Mouse (Mus musculus): ENCODE measurements around the gene Snx25. TPM values are rescaled to one million over a fixed set of nuclear protein-coding genes. Genes with fewer than 3 reads are reported as not detected.
A peak's percentile ranks its signal among the peaks of the same experiment; 100 is the strongest.

The Snx25 gene
- total RNA-seq (2015) (11.7 and 11.9 TPM in 2 replicates), total RNA-seq (2017) (8.9 and 9.7 TPM in 2 replicates)

GRCm38 (mm10) chr8:46152064-46153031, at the start of gene Snx25:
TSS of gene Snx25 (minus strand) at chr8:46152159.
- ATAC-seq (replicated peaks; ENCODE audit: poor library complexity) = peak; percentile 86

GRCm38 (mm10) chr8:46197673-46198072, 45.7 kb upstream of the Snx25 start:
- ATAC-seq (replicated peaks; ENCODE audit: poor library complexity) = no peak

GRCm38 (mm10) chr8:46196877-46197276, 44.9 kb upstream of the Snx25 start:
- ATAC-seq (replicated peaks; ENCODE audit: poor library complexity) = no peak

GRCm38 (mm10) chr8:46193100-46193499, 41.1 kb upstream of the Snx25 start:
- ATAC-seq (replicated peaks; ENCODE audit: poor library complexity) = no peak

GRCm38 (mm10) chr8:46185361-46185760, 33.4 kb upstream of the Snx25 start:
- ATAC-seq (replicated peaks; ENCODE audit: poor library complexity) = peak; percentile 88

- ATAC-seq (replicated peaks; ENCODE audit: poor library complexity) = no peak
These were observed 28.2 kb upstream of the Snx25 start for GRCm38 (mm10) chr8:46180136-46180535.

- 0 out of 2 replicates have a peak, but pooled peaks have one; percentile 34 for ATAC-seq (replicated peaks; ENCODE audit: poor library complexity)
These were observed 21.7 kb upstream of the Snx25 start for GRCm38 (mm10) chr8:46173651-46174050.

GRCm38 (mm10) chr8:46163870-46164190, 11.9 kb upstream of the Snx25 start:
- ATAC-seq (replicated peaks; ENCODE audit: poor library complexity) = no peak

GRCm38 (mm10) chr8:46162953-46163869, 11.3 kb upstream of the Snx25 start:
- peak; percentile 98 for ATAC-seq (replicated peaks; ENCODE audit: poor library complexity)

GRCm38 (mm10) chr8:46153042-46153441, 1.1 kb upstream of the Snx25 start:
- ATAC-seq (replicated peaks; ENCODE audit: poor library complexity) = no peak

GRCm38 (mm10) chr8:46151202-46152062, 527 bp downstream of the Snx25 start, which contains the start of gene Cfap97:
TSS of gene Cfap97 (plus strand) at chr8:46151771.
- peak; percentile 12 for ATAC-seq (replicated peaks; ENCODE audit: poor library complexity)

- no peak for ATAC-seq (replicated peaks; ENCODE audit: poor library complexity)
These were observed 2.2 kb downstream of the Snx25 start for GRCm38 (mm10) chr8:46149782-46150181.

GRCm38 (mm10) chr8:46149306-46149705, 2.7 kb downstream of the Snx25 start:
- ATAC-seq (replicated peaks; ENCODE audit: poor library complexity) = no peak

GRCm38 (mm10) chr8:46146173-46146572, 5.8 kb downstream of the Snx25 start:
- ATAC-seq (replicated peaks; ENCODE audit: poor library complexity) = no peak

GRCm38 (mm10) chr8:46143924-46144323, 8.0 kb downstream of the Snx25 start:
- 0 out of 2 replicates have a peak, but pooled peaks have one; percentile 45 for ATAC-seq (replicated peaks; ENCODE audit: poor library complexity)

GRCm38 (mm10) chr8:46143470-46143869, 8.5 kb downstream of the Snx25 start:
- peak; percentile 30; the same call in 1 of the 2 replicates for ATAC-seq (replicated peaks; ENCODE audit: poor library complexity)

- no peak for ATAC-seq (replicated peaks; ENCODE audit: poor library complexity)
These were observed 9.4 kb downstream of the Snx25 start for GRCm38 (mm10) chr8:46142498-46143081.

GRCm38 (mm10) chr8:46141688-46142087, 10.3 kb downstream of the Snx25 start:
- no peak for ATAC-seq (replicated peaks; ENCODE audit: poor library complexity)

- no peak for ATAC-seq (replicated peaks; ENCODE audit: poor library complexity)
These were observed 11.4 kb downstream of the Snx25 start for GRCm38 (mm10) chr8:46140376-46141120.
